Mouse (Mus musculus): ENCODE measurements at regions not wholly inside any gene's neighbourhood (a gene's known extent, or its start where the extent isn't known, plus 50 kb on each side); places are given as distances from the start of the nearest gene placed in this dataset.

DNA sequence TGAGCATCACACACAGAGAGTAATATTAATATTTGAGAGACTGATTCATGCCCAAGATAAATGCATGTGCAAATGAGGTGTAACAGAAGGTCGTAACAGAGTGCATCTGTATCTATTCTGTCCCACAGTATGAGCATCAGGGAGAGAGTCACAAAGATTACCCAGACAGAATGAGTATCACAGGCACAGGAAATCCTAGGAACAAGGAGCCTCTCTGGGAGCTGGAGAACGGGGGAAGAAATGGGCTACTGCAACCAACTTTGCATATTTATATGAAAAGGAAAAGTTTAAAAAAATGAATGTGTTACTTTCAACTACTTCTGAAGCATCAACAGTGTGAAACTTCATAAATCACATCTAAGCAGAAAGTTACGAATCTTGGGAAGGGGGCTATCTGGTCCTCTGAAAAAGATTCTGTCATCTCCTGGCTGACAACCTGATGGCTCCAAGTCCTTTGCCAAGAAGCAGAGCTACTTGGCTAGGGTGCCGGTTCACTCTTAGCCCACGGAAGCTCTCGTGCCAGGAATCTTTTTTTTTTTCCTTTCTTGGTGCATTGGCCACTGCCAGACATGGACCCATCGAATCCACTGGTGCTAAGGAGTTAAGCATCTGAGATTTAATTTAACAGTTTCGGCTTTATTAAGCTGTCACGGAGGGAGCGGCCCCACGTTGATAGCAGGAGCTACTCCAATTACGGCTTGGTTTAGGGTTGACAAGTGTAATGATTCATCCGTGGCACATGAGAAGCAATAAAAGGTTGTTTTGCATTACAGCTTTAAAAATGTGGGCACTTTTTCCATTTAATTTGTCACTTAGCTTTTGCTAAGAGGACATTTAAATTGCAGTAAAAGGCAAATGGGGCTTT lies 277.6 kb upstream of the Smim15 start:
- no peak for DNase-seq (ENCODE audit: low spot score in 2 of 2)

DNA sequence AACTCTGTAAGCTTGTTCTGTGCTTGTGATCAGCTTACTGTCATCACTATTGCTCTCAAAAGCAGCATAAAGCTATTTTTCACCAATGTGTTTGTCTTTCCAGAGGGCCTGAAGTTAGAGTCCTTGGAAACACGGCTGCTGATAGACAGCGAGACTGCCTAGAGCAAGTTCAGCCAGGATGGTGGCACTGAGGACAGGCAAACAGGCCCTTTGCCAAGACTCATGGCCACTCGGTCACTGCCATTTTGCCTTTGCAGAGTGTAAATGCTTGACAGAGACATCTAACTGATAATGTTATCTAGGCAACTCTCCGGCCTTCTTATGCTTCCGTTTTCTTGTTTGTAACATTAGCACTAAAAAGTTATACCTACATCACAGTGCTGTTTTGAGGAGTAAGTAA lies 280.3 kb upstream of the Smim15 start:
- DNase-seq (ENCODE audit: low spot score in 2 of 2) = no peak

DNA sequence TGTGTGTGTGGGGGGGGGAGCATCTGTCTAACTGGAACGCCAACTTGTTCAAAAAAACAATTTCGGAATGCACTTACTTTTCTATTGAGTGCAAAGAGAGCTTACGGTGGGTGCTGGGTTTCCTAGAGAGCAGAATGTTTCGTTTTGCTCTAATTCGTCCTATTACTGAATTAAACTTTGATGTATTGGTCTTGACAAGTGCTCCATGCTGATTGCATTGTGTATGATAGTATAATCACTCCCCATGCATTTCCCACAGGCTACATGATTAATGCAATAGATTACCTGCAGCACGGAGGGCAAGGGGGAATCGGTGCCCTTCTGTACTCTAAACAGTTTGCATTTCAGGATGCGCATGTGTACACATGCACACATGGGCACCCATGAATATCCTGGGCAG lies 283.7 kb upstream of the Smim15 start:
- no peak for DNase-seq (ENCODE audit: low spot score in 2 of 2)

- no peak for DNase-seq (ENCODE audit: low spot score in 2 of 2)
Measured at GRCm38 (mm10) chr13:107758327-107759095, 285.7 kb upstream of the Smim15 start.

DNA sequence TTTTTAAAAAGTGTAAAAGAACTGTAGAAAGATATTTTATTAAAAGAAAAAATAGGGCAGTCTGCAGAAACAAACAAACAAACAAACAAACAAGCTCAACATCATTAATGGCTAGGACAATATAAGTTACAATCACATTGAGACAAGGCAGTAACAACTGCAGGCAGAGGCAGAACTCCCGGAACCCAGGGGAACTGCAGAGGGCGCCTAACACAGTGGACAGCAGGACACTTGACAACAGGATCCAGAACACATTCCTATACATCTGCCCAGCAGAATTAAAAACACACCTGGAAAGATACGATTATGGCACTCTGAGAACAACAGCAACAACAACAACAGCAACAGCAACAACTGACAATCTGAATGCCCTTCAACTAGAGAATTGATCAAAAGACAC lies 291.5 kb upstream of the Smim15 start:
- DNase-seq (ENCODE audit: low spot score in 2 of 2) = no peak

- DNase-seq (ENCODE audit: low spot score in 2 of 2) = no peak
Measured at GRCm38 (mm10) chr13:107743464-107744218, 300.6 kb upstream of the Smim15 start.

DNA sequence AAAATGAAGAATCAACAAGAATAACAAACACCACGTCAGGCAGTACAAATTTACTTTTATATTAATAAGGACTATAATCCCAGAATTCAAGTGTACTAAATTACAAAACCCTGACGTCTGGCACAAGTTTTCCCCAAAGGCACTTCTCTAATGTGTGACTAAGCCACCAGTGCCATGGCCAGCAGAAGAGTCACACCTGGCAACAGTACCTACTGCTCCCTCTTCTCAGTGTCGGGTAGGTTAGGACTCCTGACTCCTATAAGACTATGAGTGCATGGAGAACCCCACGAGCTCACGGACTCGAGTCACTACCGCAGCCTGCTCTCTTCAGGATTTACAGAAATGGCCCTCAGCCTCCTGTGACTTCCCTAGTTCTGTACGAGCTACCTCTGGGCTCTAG lies 307.7 kb upstream of the Smim15 start:
- no peak for DNase-seq (ENCODE audit: low spot score in 2 of 2)

DNA sequence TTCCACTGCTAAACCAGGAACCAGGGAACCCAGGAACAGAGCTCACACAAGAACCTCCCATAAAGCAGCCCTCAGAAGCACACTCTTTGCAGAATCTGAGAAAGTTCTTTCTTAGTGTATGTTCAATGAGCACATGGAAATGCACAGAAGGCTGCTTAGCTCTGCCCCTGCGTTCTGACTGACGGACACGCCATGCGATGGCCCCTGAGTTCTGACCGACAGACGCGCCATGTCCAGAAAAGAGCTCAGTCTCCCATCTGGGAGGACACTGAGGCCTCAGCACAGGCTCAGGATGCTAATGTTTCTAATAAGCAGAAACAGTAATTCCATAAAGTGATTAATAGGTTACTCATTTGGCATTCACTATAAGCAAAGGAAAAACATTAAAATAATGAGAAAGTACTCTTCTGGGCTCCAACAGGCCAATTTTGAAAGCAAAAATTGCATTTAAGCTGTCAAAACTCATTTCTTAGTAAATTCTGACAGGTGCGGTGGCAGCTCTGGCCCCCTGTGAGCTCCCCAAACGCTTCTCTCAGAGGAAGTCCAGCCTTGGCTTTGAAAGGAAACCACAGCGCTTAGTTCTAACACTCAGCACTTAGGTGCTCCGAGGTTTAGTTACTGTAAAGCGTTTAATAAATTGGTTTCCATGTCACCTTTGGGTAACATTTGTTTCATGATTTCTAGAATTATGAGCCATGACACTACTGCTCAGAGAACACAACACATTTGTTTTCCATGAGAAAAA lies 309.9 kb upstream of the Smim15 start:
- DNase-seq (ENCODE audit: low spot score in 2 of 2) = no peak

DNA sequence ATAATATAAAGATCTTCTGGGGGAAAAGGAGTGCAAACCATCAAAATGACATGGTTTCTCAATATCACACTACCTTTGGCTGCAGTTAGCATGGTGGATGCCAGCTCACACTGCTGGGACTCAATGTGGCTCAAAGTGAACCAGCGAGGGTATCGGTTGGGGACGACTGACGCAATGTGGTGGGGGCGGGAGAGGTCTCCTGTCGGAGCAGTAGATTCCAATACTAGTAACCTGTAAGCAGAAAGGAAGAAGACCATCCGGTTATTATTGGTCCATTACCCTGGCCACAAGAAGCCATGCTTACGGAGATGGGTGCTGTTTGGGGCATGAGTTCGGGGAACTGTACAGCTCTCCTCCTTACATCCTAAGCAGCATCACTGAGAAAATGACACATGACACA lies 313.3 kb upstream of the Smim15 start:
- no peak for DNase-seq (ENCODE audit: low spot score in 2 of 2)

DNA sequence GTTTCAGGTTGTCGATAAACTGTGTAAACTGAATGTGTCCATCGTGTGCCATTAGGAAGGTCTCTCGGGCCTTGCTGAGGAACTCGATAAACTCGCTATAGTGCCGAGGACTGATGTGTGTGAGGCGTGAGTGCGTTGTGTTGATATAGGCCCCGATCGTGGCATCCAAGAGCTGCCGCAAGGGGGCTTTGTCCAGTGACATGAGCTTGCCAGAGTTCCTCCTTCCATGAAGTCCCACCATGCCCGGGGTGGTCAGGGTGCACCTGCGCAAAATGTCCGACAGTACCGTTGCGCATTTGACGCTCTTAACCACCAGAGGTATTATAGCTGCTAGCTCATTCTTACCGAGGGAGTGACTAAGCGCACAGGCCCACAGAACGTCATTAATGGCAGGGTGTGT lies 317.8 kb upstream of the Smim15 start:
- DNase-seq (ENCODE audit: low spot score in 2 of 2) = no peak

DNA sequence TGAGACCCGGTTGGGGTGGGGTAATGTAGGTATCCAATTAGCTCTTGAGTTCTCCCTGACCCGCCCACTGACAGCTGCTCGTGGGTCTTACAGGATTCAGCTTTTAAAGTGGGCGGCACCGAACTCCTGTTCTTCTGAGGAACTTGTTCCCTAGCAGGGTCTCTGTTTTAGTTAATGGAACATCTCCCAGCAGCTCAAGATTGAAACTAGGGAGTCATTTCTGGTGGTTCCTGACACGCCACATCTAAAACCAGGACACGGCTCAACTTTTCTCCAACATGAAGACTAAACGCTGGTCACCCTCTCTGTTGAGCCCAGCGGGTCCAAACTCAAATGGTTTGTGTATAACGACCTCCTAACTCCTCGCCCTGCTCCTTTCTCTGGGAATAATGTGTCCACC lies 322.3 kb upstream of the Smim15 start:
- DNase-seq (ENCODE audit: low spot score in 2 of 2) = no peak

- DNase-seq (ENCODE audit: low spot score in 2 of 2) = no peak
Measured at GRCm38 (mm10) chr13:107720874-107721574, 323.2 kb upstream of the Smim15 start.

GRCm38 (mm10) chr13:107718973-107719620 lies 325.1 kb upstream of the Smim15 start:
- DNase-seq (ENCODE audit: low spot score in 2 of 2) = no peak

DNA sequence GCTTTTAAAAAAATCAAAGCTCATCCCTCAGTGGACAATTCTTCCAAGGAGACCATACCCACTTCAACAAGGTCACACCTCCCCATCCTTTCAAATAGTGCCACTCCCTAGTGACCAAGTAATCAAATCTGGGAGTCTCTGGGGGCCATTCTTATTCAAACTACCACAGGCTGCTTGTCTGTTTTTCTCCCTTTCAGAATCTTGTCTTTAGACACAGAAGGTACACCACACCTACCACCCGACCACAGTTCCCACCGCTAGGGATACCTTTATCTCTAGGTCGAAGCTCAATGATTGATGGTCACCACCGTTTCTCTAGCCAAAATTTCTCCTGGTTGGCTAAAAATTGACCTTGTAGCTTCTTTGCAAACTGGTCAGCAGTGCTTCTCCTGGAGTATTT lies 328.6 kb upstream of the Smim15 start:
- no peak for DNase-seq (ENCODE audit: low spot score in 2 of 2)

DNA sequence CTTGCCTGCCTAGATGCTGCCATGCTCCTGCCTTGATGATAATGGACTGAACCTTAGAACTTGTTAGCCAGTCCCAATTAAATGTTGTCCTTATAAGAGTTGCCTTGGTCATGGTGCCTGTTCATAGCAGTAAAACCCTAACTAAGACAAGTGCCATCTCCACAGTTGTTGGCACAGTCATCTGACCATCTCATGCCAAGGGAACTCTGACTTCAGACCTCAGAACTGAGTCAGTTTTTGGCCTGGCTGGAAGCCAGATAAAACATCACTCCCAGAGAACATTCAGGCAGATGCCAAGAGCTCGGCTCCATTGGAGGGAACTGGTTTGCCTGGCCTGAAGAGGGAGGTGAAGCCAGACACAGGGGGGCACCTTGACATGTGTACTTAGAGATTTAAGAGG lies 330.2 kb upstream of the Smim15 start:
- DNase-seq (ENCODE audit: low spot score in 2 of 2) = no peak

GRCm38 (mm10) chr13:107711341-107711994 lies 332.8 kb upstream of the Smim15 start:
- no peak for DNase-seq (ENCODE audit: low spot score in 2 of 2)

DNA sequence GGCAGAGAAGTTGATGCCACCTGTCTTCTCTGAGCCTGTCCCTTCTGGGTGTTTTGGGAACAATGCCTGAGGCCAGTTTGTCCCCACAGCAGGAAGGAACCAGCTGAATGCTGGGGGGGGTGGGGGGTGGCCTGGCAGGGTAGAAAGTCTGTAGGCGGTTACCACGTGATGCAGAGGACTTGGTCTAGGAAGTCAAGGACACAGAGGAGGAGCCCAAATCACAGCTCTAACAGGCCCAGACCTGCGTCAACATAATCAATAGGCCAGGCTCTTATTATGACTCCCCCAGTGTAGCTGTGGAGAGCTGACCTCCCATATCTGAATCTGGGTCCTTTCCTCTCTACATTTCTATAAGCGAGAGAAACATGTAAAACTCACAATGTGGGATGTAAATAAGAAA lies 333.9 kb upstream of the Smim15 start:
- no peak for DNase-seq (ENCODE audit: low spot score in 2 of 2)

- no peak for DNase-seq (ENCODE audit: low spot score in 2 of 2)
Measured at GRCm38 (mm10) chr13:107709828-107710227, 334.4 kb upstream of the Smim15 start.

GRCm38 (mm10) chr13:107703736-107704135 lies 340.5 kb upstream of the Smim15 start:
- no peak for DNase-seq (ENCODE audit: low spot score in 2 of 2)

All from urinary bladder, adult 18-20 months (tissue).